Mouse (Mus musculus): ENCODE data around the gene Vkorc1l1.
A peak's percentile ranks its signal among the peaks of the same experiment; 100 is the strongest.

- TF ChIP-seq POLR2A (IDR thresholded peaks at IDR 0.05; ENCODE audit: borderline replicate concordance, control insufficient read depth, low read depth, low read length) (no peak), CTCF (IDR thresholded peaks at IDR 0.05; ENCODE audit: control insufficient read depth, insufficient read depth, low read length) (peak; percentile 87)
These were observed 82.2 kb downstream of the Vkorc1l1 start for GRCm38 (mm10) chr5:130023767-130024539.
